Mouse (Mus musculus): ENCODE measurements at regions not wholly inside any gene's neighbourhood (a gene's known extent, or its start where the extent isn't known, plus 50 kb on each side); places are given as distances from the start of the nearest gene placed in this dataset.

- no peak for ATAC-seq (ENCODE audit: low FRiP score, low read depth)
- no peaks in the 10 kb centered on the region for H3K9me3 ChIP-seq
- no peaks in the 10 kb centered on the region for H3K4me1 ChIP-seq (replicated peaks)
- H3K4me2 ChIP-seq, result no peak overlapping the region
- no peak overlapping the region for H3K27ac ChIP-seq (replicated peaks)
- no peak overlapping the region for H3K9ac ChIP-seq
- 84% methylated on average over 8 of the region's 8 CpGs for WGBS
- no peaks in the 10 kb centered on the region for H3K36me3 ChIP-seq
- H3K4me3 ChIP-seq, result no peak overlapping the region
- no peaks in the 10 kb centered on the region for H3K27me3 ChIP-seq
These were observed 61.0 kb upstream of the Ptpn3 start for GRCm38 (mm10) chr4:57362652-57363051.

GRCm38 (mm10) chr4:57369736-57370373, 64.2 kb upstream of the Palm2 start:
- Histone ChIP-seq H3K27me3 (no peaks in the 10 kb centered on the region), H3K36me3 (no peaks in the 10 kb centered on the region), H3K4me2 (no peak overlapping the region), H3K9me3 (no peaks in the 10 kb centered on the region), H3K9ac (no peak overlapping the region), H3K4me3 (no peak overlapping the region), H3K27ac (replicated peaks) (no peak overlapping the region), H3K4me1 (replicated peaks) (no peaks in the 10 kb centered on the region)
- WGBS, result 19% methylated on average over 12 of the region's 12 CpGs
- peak; percentile 92 for ATAC-seq (ENCODE audit: low FRiP score, low read depth)

- Histone ChIP-seq H3K4me3 (no peak overlapping the region), H3K9me3 (no peaks in the 10 kb centered on the region), H3K27ac (replicated peaks) (no peak overlapping the region), H3K36me3 (no peaks in the 10 kb centered on the region), H3K4me1 (replicated peaks) (no peaks in the 10 kb centered on the region), H3K9ac (no peak overlapping the region), H3K4me2 (no peak overlapping the region), H3K27me3 (no peaks in the 10 kb centered on the region)
- ATAC-seq (ENCODE audit: low FRiP score, low read depth), result no peak
- WGBS, result 60% methylated on average over 5 of the region's 5 CpGs
These were observed 56.2 kb upstream of the Palm2 start for GRCm38 (mm10) chr4:57377872-57378271.

GRCm38 (mm10) chr4:57380063-57380800, 53.8 kb upstream of the Palm2 start:
- Histone ChIP-seq H3K4me1 (replicated peaks) (no peaks in the 10 kb centered on the region), H3K36me3 (no peaks in the 10 kb centered on the region), H3K9ac (no peak overlapping the region), H3K4me2 (no peak overlapping the region), H3K9me3 (no peaks in the 10 kb centered on the region), H3K4me3 (no peak overlapping the region), H3K27me3 (no peaks in the 10 kb centered on the region), H3K27ac (replicated peaks) (no peak overlapping the region)
- 78% methylated on average over 9 of the region's 9 CpGs for WGBS
- no peak for ATAC-seq (ENCODE audit: low FRiP score, low read depth)

GRCm38 (mm10) chr4:57381306-57381705, 52.7 kb upstream of the Palm2 start:
- no peak overlapping the region for H3K4me2 ChIP-seq
- peak; percentile 38; the same call in 1 of the 2 replicates for ATAC-seq (ENCODE audit: low FRiP score, low read depth)
- H3K36me3 ChIP-seq, result no peaks in the 10 kb centered on the region
- no peaks in the 10 kb centered on the region for H3K9me3 ChIP-seq
- no peak overlapping the region for H3K9ac ChIP-seq
- no peaks in the 10 kb centered on the region for H3K27me3 ChIP-seq
- no peak overlapping the region for H3K4me3 ChIP-seq
- no peak overlapping the region for H3K27ac ChIP-seq (replicated peaks)
- WGBS, result 77% methylated on average over 4 of the region's 4 CpGs
- no peaks in the 10 kb centered on the region for H3K4me1 ChIP-seq (replicated peaks)

Measured in hindbrain, embryonic 15.5 days (tissue).